Mouse (Mus musculus): Measurements from ENCODE around the gene Cpxm1.

Cpxm1 gene

GRCm38 (mm10) chr2:130397186-130397985, at the start of gene Cpxm1:
Gene Cpxm1 (minus strand): TSS chr2:130397574.
- no peak for DNase-seq

- DNase-seq, result no peak
Observed at GRCm38 (mm10) chr2:130442162-130442561, 44.8 kb upstream of the Cpxm1 start.

GRCm38 (mm10) chr2:130439840-130440480, 42.6 kb upstream of the Cpxm1 start:
- DNase-seq, result no peak

GRCm38 (mm10) chr2:130438861-130439260, 41.5 kb upstream of the Cpxm1 start:
- DNase-seq, result no peak

GRCm38 (mm10) chr2:130436769-130437168, 39.4 kb upstream of the Cpxm1 start:
- DNase-seq, result no peak

- no peak for DNase-seq
Observed at GRCm38 (mm10) chr2:130433152-130433551, 35.8 kb upstream of the Cpxm1 start.

GRCm38 (mm10) chr2:130432157-130432556, 34.8 kb upstream of the Cpxm1 start:
- no peak for DNase-seq

GRCm38 (mm10) chr2:130430484-130430883, 33.1 kb upstream of the Cpxm1 start:
- DNase-seq, result no peak

GRCm38 (mm10) chr2:130429851-130430250, 32.5 kb upstream of the Cpxm1 start:
- no peak for DNase-seq

GRCm38 (mm10) chr2:130425112-130425511, 27.7 kb upstream of the Cpxm1 start:
- DNase-seq, result no peak

- peak; percentile 94 for DNase-seq
Observed at GRCm38 (mm10) chr2:130424126-130424853, 26.9 kb upstream of the Cpxm1 start, which contains the start of the genes Vps16 and Pced1a. Gene Vps16 (plus strand): TSS chr2:130424339. Gene Pced1a (minus strand): TSS chr2:130424701.

GRCm38 (mm10) chr2:130423397-130424125, 26.2 kb upstream of the Cpxm1 start:
- peak; percentile 87 for DNase-seq

- DNase-seq, result peak; percentile 56
Observed at GRCm38 (mm10) chr2:130421781-130422620, 24.6 kb upstream of the Cpxm1 start.

- DNase-seq, result no peak
Observed at GRCm38 (mm10) chr2:130414094-130414856, 16.9 kb upstream of the Cpxm1 start.

- no peak for DNase-seq
Observed at GRCm38 (mm10) chr2:130412775-130413174, 15.4 kb upstream of the Cpxm1 start.

- peak; percentile 79 for DNase-seq
Observed at GRCm38 (mm10) chr2:130411558-130412495, 14.5 kb upstream of the Cpxm1 start.

GRCm38 (mm10) chr2:130408194-130408593, 10.8 kb upstream of the Cpxm1 start:
- DNase-seq, result no peak

GRCm38 (mm10) chr2:130406178-130406577, 8.8 kb upstream of the Cpxm1 start, which contains the start of gene Tmem239:
Gene Tmem239 (plus strand): TSS chr2:130406478.
- no peak for DNase-seq

- DNase-seq, result no peak
Observed at GRCm38 (mm10) chr2:130404939-130405338, 7.6 kb upstream of the Cpxm1 start, which contains the start of the genes Gm28372 and 1700020A23Rik. Gene Gm28372 (plus strand): TSS chr2:130405239. Gene 1700020A23Rik (plus strand): TSS chr2:130405259.

GRCm38 (mm10) chr2:130401891-130402290, 4.5 kb upstream of the Cpxm1 start:
- DNase-seq, result no peak

Data from cerebellum, adult 9-11 months (tissue).